In the genomic region with DNA sequence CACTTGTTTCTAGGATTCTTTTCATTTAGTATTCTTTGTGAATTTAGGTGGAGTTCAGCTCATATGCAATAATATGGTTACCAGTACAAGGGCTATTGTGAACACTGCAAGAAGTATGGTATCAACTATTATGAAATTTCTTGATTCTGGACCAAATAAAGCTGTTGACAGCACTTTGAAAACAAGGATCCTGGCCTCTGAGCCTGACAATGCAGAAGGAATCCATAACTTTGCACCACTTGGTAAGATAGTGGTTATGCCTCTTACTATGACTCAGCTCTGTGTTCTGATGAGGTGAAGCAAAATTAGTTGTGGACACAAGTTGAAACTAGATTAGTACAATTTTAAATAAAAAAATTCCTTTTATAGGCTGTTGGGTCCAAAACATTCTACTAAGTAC, we compare ENCODE assay signal across 24 mouse cellular contexts.
"Had no signal": no experiment of that assay in that cellular context is flagged by ENCODE, and none has a peak within 500 bp of the region (broad histone marks: within the 10 kb centered on the region; RNA-seq: fewer than 3 reads in every experiment).

No protein-coding gene starts in this region.

- H3K4me1 ChIP-seq: heart, embryonic 13.5 days; heart, embryonic 15.5 days; hindbrain, embryonic 10.5 days; hindbrain, embryonic 12.5 days; intestine, embryonic 15.5 days; limb, embryonic 13.5 days; limb, embryonic 15.5 days had no signal

- DNase-seq: gastrocnemius, postnatal 14 days; gastrocnemius, postnatal 36 days; heart, adult 11 months; heart, adult 2 months; heart, postnatal 4 days; kidney, adult 18-20 months; kidney, adult 8-10 months; kidney, postnatal 10 days; kidney, postnatal 25 days; kidney, postnatal 4 days had no signal

- H3K4me2 ChIP-seq: heart, embryonic 11.5 days; heart, embryonic 13.5 days; heart, embryonic 15.5 days; hindbrain, embryonic 12.5 days; hindbrain, embryonic 14.5 days; intestine, embryonic 15.5 days; limb, embryonic 13.5 days; limb, embryonic 15.5 days had no signal

- H3K9ac ChIP-seq: heart, embryonic 13.5 days; heart, embryonic 15.5 days; hindbrain, embryonic 12.5 days; hindbrain, embryonic 14.5 days; intestine, embryonic 15.5 days; limb, embryonic 13.5 days; limb, embryonic 15.5 days had no signal

- H3K27ac ChIP-seq: heart, adult 2 months; heart, embryonic 13.5 days; heart, embryonic 15.5 days; hindbrain, embryonic 10.5 days; hindbrain, embryonic 12.5 days; hindbrain, embryonic 14.5 days; intestine, embryonic 15.5 days; layer of hippocampus, adult 2 months; left cerebral cortex, adult 2 months; limb, embryonic 13.5 days; limb, embryonic 15.5 days had no signal

- H3K4me3 ChIP-seq: heart, adult 2 months; heart, embryonic 13.5 days; heart, embryonic 15.5 days; hindbrain, embryonic 10.5 days; hindbrain, embryonic 12.5 days; intestine, embryonic 15.5 days; layer of hippocampus, adult 2 months; left cerebral cortex, adult 2 months; limb, embryonic 13.5 days; limb, embryonic 15.5 days had no signal

- ATAC-seq: hindbrain, embryonic 16.5 days; inflammation-experienced regulatory T-cells, adult 6 months; intestine, embryonic 15.5 days; intestine, postnatal 0 days had no signal

- H3K27me3 ChIP-seq: heart, embryonic 13.5 days; heart, embryonic 15.5 days; hindbrain, embryonic 12.5 days; intestine, embryonic 15.5 days; limb, embryonic 13.5 days; limb, embryonic 15.5 days had no signal

- H3K9me3 ChIP-seq: heart, embryonic 13.5 days; heart, embryonic 15.5 days; hindbrain, embryonic 10.5 days; hindbrain, embryonic 12.5 days; intestine, embryonic 15.5 days; limb, embryonic 13.5 days; limb, embryonic 15.5 days had no signal
